Mouse (Mus musculus) MEL (cell line): Measurements from ENCODE around the gene Hspe1.

Experiments used
- CTCF ChIP-seq, 3 experiments: IDR thresholded peaks in 2 of 3; conservative IDR thresholded peaks in 1 of 3; 2 replicates each; pipeline ENCODE4 v1.5.1; 2011 to 2012; ENCODE audit warnings: low read length in 3 of 3, low read depth in 2 of 3, mild to moderate bottlenecking in 2 of 3, improper control_type of control experiment in 1 of 3, inconsistent platforms in 1 of 3, mixed read lengths in 1 of 3, moderate library complexity in 1 of 3; ENCODE audit not compliant: control insufficient read depth in 1 of 3, insufficient read depth in 1 of 3, poor library complexity in 1 of 3, severe bottlenecking in 1 of 3
- EP300 ChIP-seq, 2 experiments: IDR thresholded peaks; 2 replicates each; pipeline ENCODE4 v1.6.1; 2011; ENCODE audit warnings: improper control_type of control experiment in 2 of 2, low read length in 2 of 2, low read depth in 1 of 2, mild to moderate bottlenecking in 1 of 2
- GATA1 ChIP-seq: IDR thresholded peaks from 2 replicates; pipeline ENCODE4 v1.6.1; 2011; ENCODE audit warnings: low read depth, low read length, improper control_type of control experiment
- JUND ChIP-seq: IDR thresholded peaks from 2 replicates; pipeline ENCODE4 v1.6.1; 2011; ENCODE audit warnings: low read depth, mild to moderate bottlenecking, improper control_type of control experiment, low read length
- POLR2A ChIP-seq, 2 experiments: IDR thresholded peaks; 2 replicates each; pipeline ENCODE4 v1.6.1; 2011 to 2012; ENCODE audit warnings: low read length in 2 of 2, mild to moderate bottlenecking in 2 of 2, control low read depth in 1 of 2, improper control_type of control experiment in 1 of 2, low read depth in 1 of 2, moderate library complexity in 1 of 2; ENCODE audit not compliant: control insufficient read depth in 1 of 2, insufficient read depth in 1 of 2, poor library complexity in 1 of 2
- ZNF384 ChIP-seq: IDR thresholded peaks from 2 replicates; pipeline ENCODE4 v1.6.1; 2012; ENCODE audit warnings: low read depth, mild to moderate bottlenecking, inconsistent platforms, low read length, improper control_type of control experiment

- TF ChIP-seq EP300 (IDR thresholded peaks at IDR 0.05; ENCODE audit: low read depth in 1 of 2, low read length in 2 of 2) (peak; percentile 59 to 75; a peak in 2 of 4 replicates), CTCF (IDR thresholded peaks at IDR 0.05 in 2 of 3, conservative IDR thresholded peaks at IDR 0.05 in 1 of 3; ENCODE audit: control insufficient read depth in 1 of 3, insufficient read depth in 1 of 3, low read depth in 2 of 3, low read length in 3 of 3, poor library complexity in 1 of 3, severe bottlenecking in 1 of 3) (no peak), JUND (no peak), ZNF384 (peak; percentile 93), POLR2A (IDR thresholded peaks at IDR 0.05; ENCODE audit: control insufficient read depth in 1 of 2, insufficient read depth in 1 of 2, low read depth in 1 of 2, low read length in 2 of 2, poor library complexity in 1 of 2) (no peak), GATA1 (peak; percentile 77)
Measured at GRCm38 (mm10) chr1:55130190-55130916, 42.4 kb downstream of the Hspe1 start.
